Mouse (Mus musculus) spleen, adult 2 months (tissue): ENCODE data around the gene Ptpn7. TPM values are rescaled to one million over a fixed set of nuclear protein-coding genes. Genes with fewer than 3 reads are reported as not detected.
"Not testable (repeated sequence)": the region's sequence is repeated elsewhere in the genome, so short reads cannot be mapped to it uniquely, and the experiment has no call there.

Experiments used
- DNase-seq, 2 experiments: peaks; one replicate each; pipeline versions ENCODE4 v3.0.0 to v3.0.0-alpha.2; 2012 to 2021; ENCODE audit warnings: low spot score in 2 of 2, low read depth in 1 of 2
- H3K27ac ChIP-seq: fragments of 200-500 bp; 2 replicates; pipeline ENCODE4 v1.5.1; 2012; ENCODE audit warnings: low read length, inconsistent platforms; ENCODE audit not compliant: insufficient read depth
- H3K27me3 ChIP-seq: fragments of 200-500 bp; 2 replicates; pipeline ENCODE4 v1.6.1; 2012; ENCODE audit warnings: mild to moderate bottlenecking, moderate library complexity, low read length, inconsistent platforms; ENCODE audit not compliant: control insufficient read depth, insufficient read depth
- H3K36me3 ChIP-seq: fragments of 200-500 bp; 2 replicates; pipeline ENCODE4 v1.6.1; 2012; ENCODE audit warnings: mild to moderate bottlenecking, low read length, inconsistent platforms; ENCODE audit not compliant: control insufficient read depth, insufficient read depth
- H3K4me1 ChIP-seq: fragments of 200-500 bp; 2 replicates; pipeline ENCODE4 v1.6.1; 2011; ENCODE audit warnings: inconsistent platforms; ENCODE audit not compliant: control insufficient read depth, insufficient read depth, insufficient read length
- H3K4me3 ChIP-seq: fragments of 200-500 bp; 2 replicates; pipeline ENCODE4 v1.5.1; 2011; ENCODE audit warnings: mild to moderate bottlenecking, inconsistent platforms; ENCODE audit not compliant: insufficient read depth, insufficient read length; ENCODE audit errors: extremely low read depth
- CTCF ChIP-seq: fragments of 200-500 bp; IDR thresholded peaks from 2 replicates; pipeline ENCODE4 v1.5.1; 2011; ENCODE audit warnings: mild to moderate bottlenecking, inconsistent platforms; ENCODE audit not compliant: insufficient read depth, insufficient read length, insufficient replicate concordance; ENCODE audit errors: extremely low read depth
- POLR2A ChIP-seq: fragments of 200-500 bp; IDR thresholded peaks from 2 replicates; pipeline ENCODE4 v1.6.1; 2011; ENCODE audit warnings: low read depth, low read length, inconsistent platforms
- WGBS: fragments of 180-500 bp; shearing (Covaris S2); methylation state at CpG from one replicate; pipeline ENCODE4 v1.1.7; 2018; 5-methylcytosine and 5-hydroxymethylcytosine counted together
- polyA plus RNA-seq: library from polyadenylated mRNA; depleted of rRNA; stranded (reverse); fragments of >200 nt; gene quantifications from 2 replicates; pipeline ENCODE4 v1.2.3, GENCODE M21; 2012

Ptpn7 gene
- polyA plus RNA-seq, 1 experiment: 33.4 TPM

GRCm38 (mm10) chr1:135105951-135106350, 26.5 kb upstream of the Ptpn7 start:
- Histone ChIP-seq H3K4me3 (no peak overlapping the region), H3K4me1 (no peaks in the 10 kb centered on the region; the same call in 1 of the 2 replicates), H3K27me3 (peaks cover 9% of the 10 kb centered on the region), H3K36me3 (no peaks in the 10 kb centered on the region), H3K27ac (no peak overlapping the region)
- WGBS: 3% methylated on average over 8 of the region's 8 CpGs
- TF ChIP-seq POLR2A (no peak), CTCF (peak; percentile 91)
- DNase-seq: peak in 1 of 2 experiments; percentile 65

GRCm38 (mm10) chr1:135108611-135109010, 23.9 kb upstream of the Ptpn7 start:
- no peak for TF ChIP-seq POLR2A
- peak; percentile 44; the same call in 1 of the 2 replicates for TF ChIP-seq CTCF
- Histone ChIP-seq H3K4me3 (no peak overlapping the region), H3K27me3 (peaks cover 7% of the 10 kb centered on the region), H3K36me3 (no peaks in the 10 kb centered on the region), H3K4me1 (no peaks in the 10 kb centered on the region; the same call in 1 of the 2 replicates), H3K27ac (no peak overlapping the region)
- 56% methylated on average over 6 of the region's 6 CpGs for WGBS
- DNase-seq: peak in 1 of 2 experiments; percentile 49

GRCm38 (mm10) chr1:135110075-135110474, 22.4 kb upstream of the Ptpn7 start:
- Histone ChIP-seq H3K36me3 (no peaks in the 10 kb centered on the region), H3K27ac (no peak overlapping the region), H3K27me3 (peaks cover 3% of the 10 kb centered on the region), H3K4me3 (no peak overlapping the region), H3K4me1 (no peaks in the 10 kb centered on the region; the same call in 1 of the 2 replicates)
- TF ChIP-seq POLR2A (no peak), CTCF (peak; percentile 83; the same call in 1 of the 2 replicates)
- peak in 1 of 2 experiments; percentile 57 for DNase-seq
- WGBS: 19% methylated on average over 6 of the region's 6 CpGs

- H3K4me1 ChIP-seq, H3K27ac ChIP-seq, H3K36me3 ChIP-seq, DNase-seq, H3K27me3 ChIP-seq, H3K4me3 ChIP-seq: not testable (repeated sequence)
- 35% methylated on average over 5 of the region's 5 CpGs for WGBS
These were observed 21.2 kb upstream of the Ptpn7 start for GRCm38 (mm10) chr1:135111271-135111670.

- no peak overlapping the region for H3K4me3 ChIP-seq
- no peak overlapping the region for H3K27ac ChIP-seq
- 2% methylated on average over 8 of the region's 8 CpGs for whole genome bisulfite sequencing
- no peaks in the 10 kb centered on the region for H3K27me3 ChIP-seq
- no peaks in the 10 kb centered on the region for H3K36me3 ChIP-seq
- no peaks in the 10 kb centered on the region for H3K4me1 ChIP-seq
- peak; percentile 41 to 56 for DNase-seq
- no peak for TF ChIP-seq POLR2A
- peak; percentile 88 for TF ChIP-seq CTCF
These were observed 19.8 kb upstream of the Ptpn7 start for GRCm38 (mm10) chr1:135112661-135113060.

- Histone ChIP-seq H3K4me3 (no peak overlapping the region), H3K4me1 (peaks cover 22% of the 10 kb centered on the region), H3K27me3 (no peaks in the 10 kb centered on the region), H3K36me3 (no peaks in the 10 kb centered on the region), H3K27ac (no peak overlapping the region)
- WGBS: 88% methylated on average over 8 of the region's 8 CpGs
- TF ChIP-seq POLR2A (no peak), CTCF (no peak)
- DNase-seq: no peak
These were observed 7.7 kb upstream of the Ptpn7 start for GRCm38 (mm10) chr1:135124573-135125363.

GRCm38 (mm10) chr1:135125990-135126389, 6.5 kb upstream of the Ptpn7 start:
- Histone ChIP-seq H3K27me3 (no peaks in the 10 kb centered on the region), H3K27ac (no peak overlapping the region), H3K4me3 (no peak overlapping the region), H3K36me3 (no peaks in the 10 kb centered on the region), H3K4me1 (peaks cover 30% of the 10 kb centered on the region)
- TF ChIP-seq POLR2A (no peak), CTCF (no peak)
- WGBS: 80% methylated on average over 8 of the region's 8 CpGs
- no peak for DNase-seq
